22 mouse cellular contexts compared by ENCODE assay signal in genomic region chr13:38352986-38353385, GRCm38 (mm10). TPM values are rescaled to one million over a fixed set of nuclear protein-coding genes. Genes with fewer than 3 reads are reported as not detected.
DNase-seq lines count a peak whose midpoint lies in the region; ATAC-seq and TF ChIP-seq lines count a peak whose summit lies in the region.
"Had no signal": no experiment of that assay in that cellular context is flagged by ENCODE, and none has a peak within 500 bp of the region (broad histone marks: within the 10 kb centered on the region; RNA-seq: fewer than 3 reads in every experiment).

No protein-coding gene starts in this region.

- DNase-seq in heart, adult 2 months, result no peak
- DNase-seq in heart, adult 18-20 months, result no peak
- peak; percentile 43 to 71 for DNase-seq in left cerebral cortex, postnatal 14 days (ENCODE audit: low spot score in 2 of 2)
- no peak for DNase-seq in left cerebral cortex, postnatal 10 days (ENCODE audit: extremely low spot score in 1 of 2, low spot score in 2 of 2)
- DNase-seq in yolk sac, embryonic 10.5 days (ENCODE audit: low spot score), result peak; percentile 33
- DNase-seq in lung, postnatal 0 days (ENCODE audit: low spot score), result no peak
- DNase-seq: adrenal gland, postnatal 36 days; cerebellum, adult 11-12 months; cerebellum, postnatal 14 days; left cerebral cortex, postnatal 4 days; liver; retina, postnatal 1 day; thymus, adult 2 months had no signal

- 49% methylated on average over 10 of the region's 10 CpGs for WGBS in heart, adult 2 months
- WGBS in lung, postnatal 0 days, result 60% methylated on average over 10 of the region's 10 CpGs

- H3K36me3 ChIP-seq in heart, adult 2 months (ENCODE audit: control insufficient read depth, insufficient read depth, low read length), result peaks cover 15% of the 10 kb centered on the region
- no peaks in the 10 kb centered on the region for H3K36me3 ChIP-seq in lung, postnatal 0 days (ENCODE audit: insufficient read depth, low read length)
- H3K36me3 ChIP-seq: embryonic facial prominence, embryonic 12.5 days; forebrain, embryonic 12.5 days; heart, embryonic 15.5 days; hindbrain, embryonic 13.5 days; midbrain, embryonic 10.5 days; neural tube, embryonic 13.5 days had no signal

- no peak overlapping the region for H3K4me2 ChIP-seq in lung, postnatal 0 days (replicated peaks; ENCODE audit: low read depth, low read length)
- H3K4me2 ChIP-seq: embryonic facial prominence, embryonic 12.5 days; forebrain, embryonic 12.5 days; hindbrain, embryonic 13.5 days; neural tube, embryonic 13.5 days had no signal

- TF ChIP-seq EP300 in heart, adult 2 months (IDR thresholded peaks at IDR 0.05; ENCODE audit: insufficient read depth, low read depth, low read length), result no peak
- TF ChIP-seq EP300 in lung, postnatal 0 days (IDR thresholded peaks at IDR 0.05), result no peak

- H3K4me1 ChIP-seq in heart, adult 2 months (ENCODE audit: control insufficient read depth, insufficient read depth, low read length), result peaks cover 12% of the 10 kb centered on the region
- H3K4me1 ChIP-seq in brown adipose tissue, adult 24 weeks (ENCODE audit: control insufficient read depth, insufficient read depth, insufficient read length, low read length), result peaks cover 11% of the 10 kb centered on the region; the same call in 1 of the 2 replicates
- no peaks in the 10 kb centered on the region for H3K4me1 ChIP-seq in lung, postnatal 0 days (ENCODE audit: insufficient read depth, low read depth, low read length)

- no peak overlapping the region for H3K9ac ChIP-seq in heart, adult 2 months (ENCODE audit: low read depth, low read length)
- no peak overlapping the region for H3K9ac ChIP-seq in lung, postnatal 0 days (replicated peaks; ENCODE audit: low read depth)
- H3K9ac ChIP-seq: embryonic facial prominence, embryonic 12.5 days; forebrain, embryonic 12.5 days; heart, embryonic 15.5 days; hindbrain, embryonic 13.5 days; neural tube, embryonic 13.5 days had no signal

- no peak overlapping the region for H3K4me3 ChIP-seq in heart, adult 2 months
- no peak overlapping the region; the same call in 1 of the 2 replicates for H3K4me3 ChIP-seq in brown adipose tissue, adult 24 weeks (ENCODE audit: insufficient read depth, low read depth, low read length)
- no peak overlapping the region for H3K4me3 ChIP-seq in lung, postnatal 0 days (ENCODE audit: low read depth, low read length)
- H3K4me3 ChIP-seq: embryonic facial prominence, embryonic 12.5 days; forebrain, embryonic 12.5 days; hindbrain, embryonic 13.5 days; midbrain, embryonic 10.5 days; myocyte; neural tube, embryonic 13.5 days had no signal

- H3K27ac ChIP-seq in heart, adult 2 months, result peak overlapping the region; percentile 55
- H3K27ac ChIP-seq in brown adipose tissue, adult 24 weeks (replicated peaks; ENCODE audit: low read depth, low read length), result peak overlapping the region; percentile 91
- H3K27ac ChIP-seq in lung, postnatal 0 days (ENCODE audit: low read length), result no peak overlapping the region
- H3K27ac ChIP-seq: embryonic facial prominence, embryonic 12.5 days; forebrain, embryonic 12.5 days; heart, embryonic 15.5 days; hindbrain, embryonic 13.5 days; neural tube, embryonic 13.5 days had no signal

- no peaks in the 10 kb centered on the region for H3K79me2 ChIP-seq in heart, adult 2 months (replicated peaks; ENCODE audit: control insufficient read depth, insufficient read depth, low read length)

- no peak for ATAC-seq in lung, postnatal 0 days
- ATAC-seq: midbrain, embryonic 16.5 days had no signal

- intact Hi-C loops in heart, adult 2 months (cut with DNase I), result loop anchor here (1.0 kb wide), 1 partner anchor 54 kb away; no protein-coding TSS in a partner anchor
- intact Hi-C loops in left cerebral cortex, postnatal 14 days (cut with DNase I), result no loop called here
- intact Hi-C loops in left cerebral cortex, postnatal 10 days (cut with DNase I), result no loop called here

- no peak for TF ChIP-seq CTCF in heart, adult 2 months (IDR thresholded peaks at IDR 0.05)
- no peak for TF ChIP-seq CTCF in lung, postnatal 0 days (IDR thresholded peaks at IDR 0.05)

- H3K9me3 ChIP-seq in lung, postnatal 0 days (ENCODE audit: low read length), result no peaks in the 10 kb centered on the region
- H3K9me3 ChIP-seq: embryonic facial prominence, embryonic 12.5 days; forebrain, embryonic 12.5 days; heart, embryonic 15.5 days; hindbrain, embryonic 13.5 days; midbrain, embryonic 10.5 days; neural tube, embryonic 13.5 days had no signal

- TF ChIP-seq POLR2A in heart, adult 2 months (IDR thresholded peaks at IDR 0.05; ENCODE audit: insufficient read depth, low read depth, low read length), result no peak

- H3K27me3 ChIP-seq in heart, adult 2 months (ENCODE audit: control insufficient read depth, insufficient read depth, low read length), result no peaks in the 10 kb centered on the region
- peaks cover under 1% of the 10 kb centered on the region for H3K27me3 ChIP-seq in lung, postnatal 0 days (replicated peaks; ENCODE audit: insufficient read depth, low read length)

RNA-seq across cellular contexts. Expression of gene Bmp6, which starts 8.1 kb away (rescaled TPM):
- 10 to 100 TPM; 23.0 to 28.8 TPM for total RNA-seq in heart, adult 2 months (2021)
- polyA plus RNA-seq in heart, adult 2 months (2012; rRNA removed), result 19.3 and 30.3 TPM in 2 replicates
- total RNA-seq in heart, adult 18-20 months (2021), result 10 to 100 TPM; 19.7 to 23.4 TPM
- 10 to 100 TPM in 1 of 2 experiments, 1 to 10 TPM in 1; 9.6 to 10.6 TPM for total RNA-seq in left cerebral cortex, postnatal 14 days (2021)
- 1 to 10 TPM; 7.3 to 9.2 TPM for total RNA-seq in left cerebral cortex, postnatal 10 days (2021)
- 6.3 and 8.2 TPM in 2 replicates for polyA plus RNA-seq in brown adipose tissue, adult 24 weeks (2012; ENCODE audit: insufficient read depth, insufficient read length, missing spikeins)
- 3.0 and 3.8 TPM in 2 replicates for polyA plus RNA-seq in lung, postnatal 0 days (2015; fragmentation: Nextera tagmentation; extraction: Ambion mirVana)

Comparison
In these comparisons a context has a peak if more than half of its experiments do, and no peak if none do; other contexts are left out.
1. DNase-seq: peak in left cerebral cortex, postnatal 14 days (2 of 2) and yolk sac, embryonic 10.5 days (single experiment); none in heart, adult 2 months (0 of 2), heart, adult 18-20 months (0 of 2), left cerebral cortex, postnatal 10 days (0 of 2) and lung, postnatal 0 days (single experiment).